Mouse (Mus musculus) gastrocnemius, postnatal 10 days (tissue): ENCODE data around the gene Olfr1341. TPM values are rescaled to one million over a fixed set of nuclear protein-coding genes. Genes with fewer than 3 reads are reported as not detected.

Experiments
- DNase-seq: peaks from one replicate; pipeline ENCODE4 v3.0.0; 2021; ENCODE audit warnings: mixed read lengths
- long read RNA-seq, 2 experiments: library from polyadenylated mRNA; stranded (forward); transcript quantifications; one replicate each; pipeline ENCODE4 v2.0.0; 2021
- total RNA-seq, 2 experiments: library from RNA; stranded (reverse); gene quantifications; 2 replicates each; pipeline ENCODE4 v1.2.3; 2021

Gene Olfr1341
- total RNA-seq, result not detected
- long read RNA-seq, experiment 1, result 0 reads
- long read RNA-seq, experiment 2, result 0 reads

GRCm38 (mm10) chr4:118703223-118703622 is at the start of gene Olfr1341:
Olfr1341 (plus strand) TSS chr4:118703523.
- DNase-seq, result no peak

- no peak for DNase-seq
Observed at GRCm38 (mm10) chr4:118658652-118659051, 44.7 kb upstream of the Olfr1341 start, which contains the start of gene Olfr62. Olfr62 (plus strand) TSS chr4:118658952.

GRCm38 (mm10) chr4:118687086-118687485 is 16.2 kb upstream of the Olfr1341 start:
- DNase-seq, result no peak

- no peak for DNase-seq
Observed at GRCm38 (mm10) chr4:118692412-118692973, 10.8 kb upstream of the Olfr1341 start, which contains the start of gene Olfr1342. Olfr1342 (minus strand) TSS chr4:118692756.

GRCm38 (mm10) chr4:118693812-118694211 is 9.5 kb upstream of the Olfr1341 start:
- DNase-seq, result no peak

- no peak for DNase-seq
Observed at GRCm38 (mm10) chr4:118708086-118708485, 4.8 kb downstream of the Olfr1341 start.

GRCm38 (mm10) chr4:118711656-118712055 is 8.3 kb downstream of the Olfr1341 start:
- DNase-seq, result no peak

- no peak for DNase-seq
Observed at GRCm38 (mm10) chr4:118719838-118720237, 16.5 kb downstream of the Olfr1341 start, which contains the start of gene Olfr1340. Olfr1340 (plus strand) TSS chr4:118720138.

GRCm38 (mm10) chr4:118721742-118722483 is 18.6 kb downstream of the Olfr1341 start:
- DNase-seq, result peak; percentile 25

- no peak for DNase-seq
Observed at GRCm38 (mm10) chr4:118731875-118732274, 28.6 kb downstream of the Olfr1341 start, which contains the start of gene Olfr1339. Olfr1339 (plus strand) TSS chr4:118732175.

GRCm38 (mm10) chr4:118739574-118739973 is 36.3 kb downstream of the Olfr1341 start:
- no peak for DNase-seq

- DNase-seq, result no peak
Observed at GRCm38 (mm10) chr4:118740988-118741698, 37.8 kb downstream of the Olfr1341 start.

GRCm38 (mm10) chr4:118741881-118742280 is 38.6 kb downstream of the Olfr1341 start:
- no peak for DNase-seq

- DNase-seq, result no peak
Observed at GRCm38 (mm10) chr4:118758637-118759036, 55.3 kb downstream of the Olfr1341 start, which contains the start of gene Olfr1338. Olfr1338 (minus strand) TSS chr4:118758737.

Other genes starting within 250 kb of the Olfr1341 start
- gene Mpl, start 246.0 kb upstream of the Olfr1341 start, total RNA-seq, result under 1 TPM in 1 of 2 experiments, not detected in 1; 0.09 TPM
- gene Tie1, start 213.5 kb upstream of the Olfr1341 start, total RNA-seq, result 10 to 100 TPM; 37.6 to 38.5 TPM
- gene 2610528J11Rik, start 176.5 kb upstream of the Olfr1341 start, total RNA-seq, result not detected
- gene Tmem125, start 159.5 kb upstream of the Olfr1341 start, total RNA-seq, result under 1 TPM; 0.14 to 0.23 TPM
- gene Cfap57, start 82.7 kb upstream of the Olfr1341 start, total RNA-seq, result not detected
- 10 to 100 TPM; 43.3 to 47.1 TPM for gene Ebna1bp2, start 82.7 kb upstream of the Olfr1341 start, total RNA-seq
- not detected for gene Olfr62, start 44.6 kb upstream of the Olfr1341 start, total RNA-seq
- gene Olfr1342, start 10.8 kb upstream of the Olfr1341 start, total RNA-seq, result not detected
- gene Olfr1340, start 16.6 kb downstream of the Olfr1341 start, total RNA-seq, result not detected
- not detected for gene Olfr1339, start 28.7 kb downstream of the Olfr1341 start, total RNA-seq
- gene Olfr1338, start 55.2 kb downstream of the Olfr1341 start, total RNA-seq, result not detected
- not detected for gene Olfr1337, start 79.1 kb downstream of the Olfr1341 start, total RNA-seq
- gene Olfr1335, start 106.4 kb downstream of the Olfr1341 start, total RNA-seq, result not detected
- not detected for gene Olfr1333, start 132.8 kb downstream of the Olfr1341 start, total RNA-seq
- not detected for gene Olfr1331, start 161.1 kb downstream of the Olfr1341 start, total RNA-seq
- not detected for gene Olfr1330, start 185.1 kb downstream of the Olfr1341 start, total RNA-seq
- gene Olfr1329, start 213.9 kb downstream of the Olfr1341 start, total RNA-seq, result not detected
- gene Olfr1328, start 235.1 kb downstream of the Olfr1341 start, total RNA-seq, result not detected